Mouse (Mus musculus) T-helper 1 cell (primary cell): Measurements from ENCODE around the gene Nrxn1.

Source experiments
- in situ Hi-C: fragments of 300-600 bp; cut with MboI, MseI; formaldehyde crosslinking; loops from one replicate; pipeline ENCODE4 v1.15.1; 2025; ENCODE audit warnings: high pct_unique_total_duplicates

The Nrxn1 gene

DNA sequence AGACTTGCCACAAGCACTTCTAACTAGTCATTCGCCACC lies at the start of gene Nrxn1:
Gene Nrxn1 (minus strand): TSS at position 30 of the 39 bp plus-strand sequence.
- in situ Hi-C loops: no loop called here

DNA sequence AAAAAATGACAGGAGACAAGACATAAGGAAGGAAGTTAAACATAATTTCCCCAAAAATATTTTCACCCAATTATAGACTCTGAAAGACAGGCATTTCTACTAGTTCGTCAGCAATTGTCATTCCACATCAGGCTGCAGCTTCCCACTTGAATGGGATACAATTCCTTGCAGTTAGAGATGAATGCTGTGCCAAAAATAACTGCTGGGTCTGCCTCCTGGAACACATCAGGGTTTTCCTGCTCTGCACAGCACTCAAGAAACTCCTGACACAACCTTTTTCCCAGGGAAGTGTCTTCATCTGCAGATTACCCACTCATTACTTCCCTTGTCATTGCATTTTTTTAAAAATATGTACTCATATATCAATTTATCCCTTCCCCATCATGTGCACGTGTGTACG lies 44.0 kb upstream of the Nrxn1 start:
- in situ Hi-C loops: no loop called here

DNA sequence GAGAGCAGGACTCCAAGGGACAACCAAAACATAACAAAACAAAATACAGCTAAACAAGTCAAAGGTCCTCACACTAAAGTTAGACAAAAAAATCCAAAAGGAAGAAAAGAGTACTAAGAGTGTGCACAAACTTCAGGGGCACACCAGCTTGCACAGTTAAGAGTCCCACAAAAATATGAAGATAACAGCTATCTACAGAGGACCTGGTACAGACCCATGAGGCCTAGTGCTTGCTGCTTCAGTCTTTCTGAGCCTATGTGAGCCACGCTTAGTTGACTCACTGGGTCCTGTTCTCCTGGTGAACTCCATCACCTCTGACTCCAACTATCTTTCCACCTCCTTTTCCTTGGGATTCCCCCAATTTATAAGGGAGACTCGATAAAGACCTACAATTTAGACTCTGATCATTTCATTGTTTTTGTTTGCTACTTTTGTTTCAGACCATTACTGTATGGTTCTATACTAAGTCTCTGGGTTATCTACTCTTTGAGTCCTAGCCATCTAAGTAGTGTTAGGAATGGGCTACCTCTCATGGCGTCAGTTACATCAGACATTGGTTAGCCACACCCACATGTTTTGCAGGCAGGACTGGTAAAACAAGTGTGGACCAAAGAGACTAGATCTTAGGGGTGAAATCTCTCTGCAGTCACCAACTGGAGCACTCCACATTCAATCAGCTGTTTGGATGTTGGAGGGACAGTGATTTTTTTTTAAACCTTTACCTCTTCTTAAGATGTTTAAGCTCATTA lies 20.2 kb upstream of the Nrxn1 start:
- in situ Hi-C loops: no loop called here

DNA sequence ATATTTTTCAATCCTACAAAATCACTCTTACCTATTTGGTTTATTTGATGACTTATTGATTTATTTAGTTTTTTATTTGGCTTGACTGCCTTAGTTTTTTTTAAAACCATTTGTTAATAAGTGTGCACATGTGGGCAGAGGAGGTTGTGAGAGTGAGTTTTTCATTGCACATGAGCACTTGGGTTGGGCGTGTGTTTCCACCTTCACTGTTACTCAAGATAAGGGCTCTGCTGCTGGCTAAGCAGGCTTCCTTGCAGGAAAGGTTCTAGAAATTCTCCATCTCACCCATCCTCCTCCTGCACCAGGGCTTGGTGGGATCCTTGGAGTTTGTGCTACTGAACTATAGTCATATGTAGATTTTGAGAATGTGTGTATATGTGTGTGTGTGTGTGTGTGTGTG lies 19.2 kb upstream of the Nrxn1 start:
- in situ Hi-C loops: no loop called here

DNA sequence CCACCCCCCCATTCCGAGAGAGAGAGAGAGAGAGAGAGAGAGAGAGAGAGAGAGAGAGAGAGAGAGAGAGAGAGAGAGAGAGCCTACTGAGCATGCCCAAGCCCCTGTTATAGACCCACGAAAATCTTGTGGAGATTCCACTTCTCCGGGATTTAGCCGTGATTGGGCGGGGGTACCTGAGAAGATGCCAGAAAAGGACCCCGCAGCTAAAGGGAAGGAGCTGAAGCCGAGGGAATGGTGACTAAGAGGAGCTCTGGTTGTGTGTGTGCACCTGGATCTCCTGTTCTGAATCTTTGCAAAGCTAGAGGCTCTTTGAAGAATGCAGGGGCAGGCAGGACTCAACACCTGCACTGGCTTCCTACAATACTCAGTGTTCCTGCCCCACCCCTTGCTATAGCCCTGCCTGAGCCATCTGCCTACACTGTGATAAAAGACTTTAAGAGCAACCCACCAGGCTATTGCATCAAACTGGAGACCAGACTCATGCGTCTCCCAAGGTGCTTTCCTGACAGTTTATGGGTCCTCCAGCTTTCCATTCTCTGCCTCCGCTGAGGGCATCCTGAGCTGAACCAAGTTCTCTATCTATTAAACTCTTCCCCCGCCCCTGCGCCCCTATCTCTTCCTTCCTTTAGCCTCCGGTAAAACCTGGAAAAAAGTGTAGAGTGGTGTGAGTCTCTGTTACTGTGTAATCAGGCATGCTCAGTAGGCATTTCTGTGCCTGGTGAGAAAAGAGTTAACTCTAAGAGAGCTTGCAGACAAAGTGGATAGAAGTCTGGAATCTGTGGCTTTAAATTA lies 407 bp upstream of the Nrxn1 start:
- in situ Hi-C loops: no loop called here

DNA sequence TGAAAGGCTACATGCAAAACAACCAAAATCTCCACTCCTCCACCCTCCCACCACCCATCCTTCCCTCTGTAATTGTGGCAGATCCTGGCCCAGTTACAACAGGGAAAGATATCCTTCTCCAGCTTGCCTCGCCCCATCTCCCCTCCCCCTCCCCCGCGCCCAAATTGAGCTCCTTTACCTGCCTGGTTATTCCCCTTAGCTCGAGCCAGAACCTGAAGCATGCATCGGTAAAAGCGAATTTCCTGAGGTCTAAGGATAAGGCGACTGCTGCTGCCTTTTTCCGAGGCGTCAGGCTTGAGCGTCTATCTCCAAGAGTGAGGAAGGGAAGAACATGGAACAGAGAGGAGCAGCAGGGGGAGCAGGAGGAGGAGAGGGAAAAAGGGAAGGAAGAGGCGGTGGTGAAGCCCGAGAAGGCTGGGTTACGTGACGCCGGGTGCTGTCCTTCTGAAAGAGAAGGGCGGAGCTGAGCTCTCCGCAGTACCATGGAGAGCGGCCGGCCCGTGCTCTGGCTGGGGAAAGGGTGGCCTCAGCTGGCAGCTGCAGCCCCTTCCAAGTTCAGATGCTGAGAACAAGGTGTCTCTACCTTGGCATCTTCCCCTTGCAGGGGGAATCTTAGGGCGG lies 340 bp downstream of the Nrxn1 start:
- in situ Hi-C loops: no loop called here

DNA sequence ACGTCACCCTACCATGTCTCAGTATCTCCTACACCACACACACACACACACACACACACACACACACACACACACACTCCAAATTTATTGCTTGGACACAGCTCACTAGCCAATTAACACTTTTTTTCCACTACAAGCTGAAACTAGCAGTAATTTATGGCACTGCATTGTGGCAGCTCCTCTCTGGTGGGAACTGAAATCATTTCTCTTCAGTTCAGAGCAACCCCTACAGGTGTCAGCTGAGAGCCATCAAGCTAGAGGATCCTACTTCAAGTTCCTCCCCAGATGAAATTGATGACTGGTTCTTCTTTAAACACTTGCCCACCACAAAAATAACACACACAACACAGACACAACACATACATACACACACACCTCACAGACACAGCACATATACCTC lies 2.2 kb downstream of the Nrxn1 start:
- in situ Hi-C loops: no loop called here

DNA sequence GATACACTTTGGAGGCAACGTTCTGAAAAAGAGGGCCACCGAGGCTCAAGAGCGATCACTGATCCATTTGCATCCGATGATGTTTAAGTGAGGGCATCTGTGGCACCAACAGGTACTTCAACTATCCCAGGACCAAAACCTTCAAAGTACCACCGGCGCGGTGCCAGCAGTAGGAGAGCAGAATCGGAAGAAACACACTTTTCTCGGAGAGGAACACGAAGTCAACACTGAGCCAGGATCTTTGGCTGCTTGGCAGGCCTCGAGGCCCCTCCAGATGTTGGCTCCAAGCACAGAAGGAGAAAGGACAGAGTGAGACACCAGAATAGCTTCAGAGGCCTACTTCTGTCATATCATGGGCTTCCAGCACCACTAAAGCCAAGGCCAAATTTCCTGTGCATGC lies 3.9 kb downstream of the Nrxn1 start:
- in situ Hi-C loops: no loop called here

DNA sequence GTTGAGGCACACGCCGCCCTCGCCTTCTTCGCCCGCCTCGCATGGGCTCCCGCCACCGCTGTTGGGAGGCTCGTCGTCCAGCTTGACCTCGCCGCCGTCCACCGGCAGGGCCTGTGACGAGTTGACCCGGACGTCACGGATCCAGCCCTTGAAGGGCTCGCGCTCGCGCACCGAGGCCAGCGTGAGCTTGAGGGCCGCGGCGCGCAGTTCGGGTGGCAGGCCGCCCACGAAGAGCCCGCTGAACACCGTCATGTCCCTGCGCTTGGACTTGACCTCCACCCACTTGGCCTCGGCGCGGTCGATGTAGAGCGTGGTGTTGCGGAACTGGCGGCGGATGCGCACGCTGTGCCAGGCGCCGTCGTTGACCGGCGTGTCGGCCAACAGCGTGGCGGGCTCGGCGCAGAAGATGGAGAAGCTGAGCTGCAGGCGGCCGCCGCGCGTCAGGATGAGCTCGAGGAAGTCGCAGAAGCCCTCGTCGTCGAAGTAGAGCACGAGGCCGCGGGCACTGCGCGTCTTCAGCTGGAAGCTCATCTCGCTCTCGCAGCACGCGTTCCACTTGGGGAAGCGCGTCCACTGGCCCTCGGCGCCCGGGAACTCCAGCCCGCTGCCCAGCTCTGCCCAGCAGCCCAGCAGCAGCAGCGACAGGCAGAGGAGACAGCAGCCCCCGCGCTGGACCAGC lies 4.7 kb downstream of the Nrxn1 start:
- in situ Hi-C loops: no loop called here

DNA sequence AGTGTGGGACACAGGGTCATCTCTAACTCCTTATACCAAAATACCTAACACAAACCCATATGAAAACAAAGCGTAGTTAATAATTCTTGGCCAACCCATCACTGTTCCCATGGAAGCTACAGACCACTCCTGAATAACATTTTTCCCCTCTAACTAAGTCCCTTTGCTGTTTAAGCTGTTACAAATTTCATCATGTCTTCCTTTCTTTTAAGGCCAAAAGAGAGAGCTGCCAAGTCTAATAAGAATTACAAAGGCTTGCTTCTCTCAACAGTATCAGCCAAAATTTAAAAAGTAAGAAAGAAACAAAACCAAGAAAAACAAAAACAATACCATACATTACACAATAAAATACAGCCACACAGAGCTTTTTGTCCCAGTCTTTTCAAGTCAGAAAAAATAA lies 6.5 kb downstream of the Nrxn1 start:
- in situ Hi-C loops: no loop called here

DNA sequence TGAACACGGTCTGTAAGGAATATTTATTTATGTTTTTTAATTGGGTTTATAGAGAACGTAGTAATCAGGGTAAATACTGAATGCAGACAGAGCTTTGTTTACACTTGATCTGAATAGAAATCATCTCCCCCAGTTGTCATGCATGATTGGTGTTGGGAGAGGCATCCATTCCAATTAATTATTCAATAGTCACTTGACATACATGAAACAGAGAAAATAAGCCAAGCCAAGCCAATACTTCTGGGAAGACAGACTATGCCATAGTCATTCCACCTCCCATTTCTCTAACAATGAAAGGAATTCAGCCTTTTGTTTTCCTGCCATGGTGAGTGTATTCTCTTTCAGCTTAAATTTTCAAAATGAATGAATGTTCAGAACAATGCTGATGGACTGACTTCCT lies 7.5 kb downstream of the Nrxn1 start:
- in situ Hi-C loops: no loop called here

DNA sequence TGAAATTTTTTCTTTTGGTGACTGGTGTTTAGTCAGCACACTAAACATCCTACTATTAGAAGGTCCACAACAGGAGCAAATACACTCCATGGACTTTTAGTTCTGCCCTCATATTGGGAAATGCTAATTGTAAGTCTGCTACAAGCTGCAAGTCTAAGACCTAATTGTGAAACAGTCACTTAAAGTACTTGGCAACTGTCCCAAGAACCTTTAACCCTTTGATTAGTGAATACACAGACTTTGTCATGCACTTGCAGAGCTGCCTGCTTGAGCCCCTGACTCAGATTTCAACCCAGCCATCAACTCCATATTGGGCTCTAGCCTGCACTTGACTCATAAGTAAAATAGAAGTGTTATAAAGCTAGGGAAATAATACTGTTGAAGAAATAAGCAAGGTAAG lies 13.8 kb downstream of the Nrxn1 start:
- in situ Hi-C loops: no loop called here

DNA sequence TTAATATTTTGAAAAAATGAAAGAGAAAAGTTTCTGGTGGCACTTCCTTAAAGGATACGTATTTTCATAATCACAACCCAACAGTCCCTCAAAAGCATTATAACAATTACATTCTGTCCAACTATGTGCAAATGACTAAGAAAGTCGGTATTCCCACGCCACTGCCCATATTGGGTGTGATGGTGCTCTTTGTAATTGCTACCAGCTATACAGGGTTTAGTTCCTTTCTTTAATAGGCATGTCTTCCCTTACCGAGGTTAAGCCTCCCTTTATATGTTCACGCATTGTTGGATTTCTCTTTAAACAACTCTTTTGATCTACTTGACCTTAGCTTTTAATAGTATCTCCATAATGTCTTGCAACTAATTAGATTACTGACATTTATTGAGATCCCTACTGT lies 18.1 kb downstream of the Nrxn1 start:
- in situ Hi-C loops: no loop called here

DNA sequence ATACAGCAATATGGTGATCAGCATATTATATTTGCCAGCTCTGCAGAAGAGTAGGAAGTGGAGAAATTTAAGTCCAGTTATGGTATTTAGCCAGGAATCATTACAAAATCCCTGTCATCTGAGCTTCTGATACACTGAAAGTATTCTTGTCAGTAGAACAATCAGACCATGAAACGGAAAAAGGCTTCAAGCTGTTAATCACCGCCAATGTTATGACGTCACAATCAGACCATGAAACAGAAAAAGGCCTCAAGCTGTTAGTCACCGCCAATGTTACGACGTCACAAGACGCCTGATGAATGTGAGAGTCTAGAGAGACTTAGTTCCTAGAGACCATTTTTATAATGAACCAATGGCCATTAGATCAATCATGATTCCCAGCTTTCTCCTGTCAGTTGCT lies 59.4 kb downstream of the Nrxn1 start:
- in situ Hi-C loops: no loop called here

DNA sequence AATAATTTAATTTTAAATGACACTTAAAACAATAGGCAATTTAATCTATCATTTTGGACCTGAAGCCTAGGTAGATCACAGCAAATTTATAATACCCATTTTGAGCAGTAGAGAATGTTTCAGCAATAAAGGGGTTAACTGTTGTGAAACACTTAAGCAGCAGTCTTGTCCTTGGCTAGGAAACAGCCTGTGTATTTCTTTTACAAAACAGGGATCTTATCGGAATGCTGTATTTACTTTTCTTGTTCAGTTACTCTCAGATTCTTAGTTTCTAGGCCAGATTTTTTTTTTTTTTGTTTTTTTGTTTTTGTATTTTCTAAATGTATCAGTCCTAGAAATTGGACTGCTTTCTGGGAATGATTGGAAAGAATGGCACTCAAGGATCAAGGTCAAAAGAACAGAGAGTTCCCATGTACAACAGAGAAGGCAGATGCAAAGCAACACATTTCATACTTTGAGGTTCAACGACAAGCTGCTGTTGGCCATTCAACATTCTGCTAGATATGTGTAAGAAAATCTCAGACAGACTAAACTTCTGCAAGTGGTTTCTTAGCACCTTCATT lies 67.7 kb downstream of the Nrxn1 start:
- in situ Hi-C loops: no loop called here

DNA sequence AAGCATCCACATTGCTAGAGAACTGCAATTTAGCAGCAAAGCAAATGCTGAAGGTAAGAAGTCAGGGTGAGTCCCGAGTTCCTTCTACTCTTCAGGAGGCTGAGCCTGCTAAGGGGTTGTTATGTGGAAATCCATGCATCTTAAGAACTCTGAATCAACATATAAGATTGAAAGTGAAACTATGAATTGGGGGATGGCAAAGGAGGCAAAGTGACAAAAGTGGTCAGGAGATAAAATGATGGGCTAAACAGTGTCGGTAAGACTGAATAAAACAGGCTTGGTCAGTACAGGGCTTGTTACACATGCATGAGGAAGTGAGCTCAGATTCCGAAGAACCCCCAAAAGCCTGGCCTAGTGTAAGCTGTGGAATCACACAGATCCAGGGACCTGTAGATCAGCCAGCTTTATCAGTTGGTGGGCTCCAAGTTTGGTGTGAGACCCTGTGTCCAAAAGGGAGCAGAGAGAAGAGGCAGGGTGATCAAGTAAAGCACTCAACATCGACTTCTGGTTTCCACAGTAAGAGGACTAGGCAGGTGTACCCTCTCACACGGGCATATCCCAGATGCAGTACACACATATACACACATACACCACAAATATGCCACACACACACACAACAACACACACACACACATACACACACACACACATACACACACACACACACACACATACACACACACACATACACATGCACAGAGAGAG lies 85.3 kb downstream of the Nrxn1 start:
- in situ Hi-C loops: no loop called here

DNA sequence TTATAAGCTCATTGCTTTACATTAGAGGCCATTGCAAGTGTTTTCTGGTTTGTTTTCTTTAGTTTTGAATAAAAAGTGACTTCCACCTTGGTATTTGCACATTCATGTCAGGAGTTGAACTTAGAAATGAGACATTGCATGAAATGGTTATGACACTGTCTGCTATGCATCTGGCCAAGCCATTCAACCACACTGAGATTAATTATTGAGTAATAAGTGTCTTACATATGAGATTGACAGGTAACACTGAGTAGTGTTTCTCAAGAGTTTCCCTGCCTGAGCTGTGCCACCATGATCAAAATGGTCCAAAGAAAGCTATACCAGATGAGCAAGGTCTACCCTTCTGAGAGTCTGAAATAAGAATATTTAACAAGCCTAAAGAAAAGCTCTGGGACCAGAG lies 92.5 kb downstream of the Nrxn1 start:
- in situ Hi-C loops: no loop called here

DNA sequence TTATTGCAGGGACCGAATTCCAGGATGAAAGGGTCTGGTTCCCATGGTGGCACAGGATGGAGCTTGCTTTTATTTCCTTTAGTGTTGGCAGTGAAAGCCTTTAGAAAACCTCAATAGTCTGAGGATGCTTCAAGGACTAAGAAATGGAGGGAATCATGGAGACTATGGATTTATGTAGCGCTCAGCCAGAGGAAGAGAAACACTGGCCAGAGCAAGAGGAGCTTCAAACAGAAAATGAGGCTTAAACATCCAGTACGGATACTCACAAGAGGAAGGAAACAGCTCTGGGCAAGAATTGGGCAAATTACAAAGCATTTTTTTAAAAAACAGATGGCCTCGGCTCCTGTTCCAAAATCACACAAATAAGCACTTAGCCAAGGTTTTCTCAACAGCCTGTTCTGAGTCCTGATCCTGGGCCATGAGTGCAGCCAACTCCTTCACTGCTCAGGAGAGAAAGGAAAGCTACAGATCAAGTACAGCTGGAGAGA lies 93.2 kb downstream of the Nrxn1 start:
- in situ Hi-C loops: no loop called here

DNA sequence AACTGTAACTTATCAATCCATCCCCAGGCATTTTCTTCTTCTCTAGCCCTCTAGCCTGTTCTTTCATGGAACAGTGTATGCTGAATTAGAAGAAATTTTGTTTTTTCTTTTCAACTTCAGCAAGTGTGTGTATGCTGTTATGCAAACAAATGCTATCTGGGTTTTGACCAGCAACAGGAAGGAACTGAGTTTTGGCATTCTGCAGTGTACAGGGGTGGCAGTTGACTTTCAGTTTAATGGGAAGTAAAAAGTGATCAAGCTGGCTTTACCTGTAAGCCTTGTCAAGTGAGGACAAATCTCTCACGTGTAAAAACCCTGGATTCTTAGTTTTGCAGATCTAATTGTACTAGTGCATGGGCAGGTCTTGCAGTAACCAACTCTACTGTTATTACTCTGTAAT lies 95.2 kb downstream of the Nrxn1 start:
- in situ Hi-C loops: no loop called here

DNA sequence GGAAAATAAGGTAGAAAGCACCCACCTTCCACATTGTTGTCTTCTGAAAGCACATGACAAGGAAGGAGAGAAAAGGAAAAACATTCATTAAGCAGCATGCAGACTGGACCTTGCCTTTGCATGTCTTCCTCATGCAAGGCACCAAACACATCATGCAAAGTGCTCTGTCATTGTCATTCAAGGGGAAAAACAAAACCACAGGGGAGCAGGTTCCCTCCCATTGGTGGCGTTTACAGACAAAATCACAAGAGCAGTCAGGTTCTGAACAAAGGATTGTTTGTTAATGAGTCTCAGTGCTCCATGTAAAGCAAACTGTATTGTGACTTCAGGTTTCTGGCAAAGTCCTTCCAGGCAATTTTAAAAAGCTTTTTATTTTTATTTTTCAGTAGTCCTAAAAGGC lies 97.4 kb downstream of the Nrxn1 start:
- in situ Hi-C loops: no loop called here

DNA sequence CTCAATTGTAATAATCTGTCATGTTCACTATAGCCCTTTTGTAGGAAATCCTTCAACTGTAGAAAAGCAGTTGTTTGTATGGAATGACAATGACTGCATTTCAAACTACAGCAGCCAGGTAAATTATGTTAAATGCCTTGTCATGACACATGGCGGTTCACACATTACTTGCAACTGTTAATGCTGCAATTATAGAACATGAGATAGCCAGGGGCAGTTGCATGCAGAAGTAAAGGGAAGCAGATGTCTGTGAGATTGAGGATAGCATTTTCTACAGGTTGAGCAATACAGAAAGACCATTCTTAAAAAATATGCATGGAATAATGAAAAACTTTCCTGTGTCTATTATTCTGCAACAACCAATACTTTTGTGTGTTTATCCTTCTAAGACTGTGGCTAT lies 98.6 kb downstream of the Nrxn1 start:
- in situ Hi-C loops: no loop called here

DNA sequence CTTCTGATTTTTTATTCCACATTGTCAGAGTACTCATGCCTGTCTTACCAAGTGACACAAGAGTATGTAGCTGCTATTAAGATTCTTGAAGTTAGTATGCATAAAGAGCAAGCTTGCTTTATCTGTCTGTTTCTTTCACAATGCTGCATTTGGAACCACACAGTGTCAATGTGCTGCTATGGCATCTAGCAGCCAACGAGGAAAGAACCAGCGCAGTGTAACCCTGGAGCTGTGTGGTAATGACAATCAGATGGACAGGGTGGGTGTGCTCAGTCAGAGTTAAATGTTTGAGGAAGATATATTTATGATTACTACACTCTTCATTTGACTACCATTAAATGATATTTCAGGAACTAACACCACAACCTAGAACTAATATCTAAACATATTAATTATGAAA lies 102.1 kb downstream of the Nrxn1 start:
- in situ Hi-C loops: no loop called here
